Mouse (Mus musculus) layer of hippocampus, adult 8-10 months (tissue): ENCODE measurements around the gene Tax1bp1. TPM values are rescaled to one million over a fixed set of nuclear protein-coding genes. Genes with fewer than 3 reads are reported as not detected.

ENCODE experiments used
- DNase-seq, 2 experiments: peaks; one replicate each; pipeline ENCODE4 v3.0.0; 2022; ENCODE audit warnings: low spot score in 2 of 2
- total RNA-seq, 4 experiments: library from RNA; stranded (reverse); gene quantifications; 2 replicates each; pipeline ENCODE4 v1.2.4; 2022

Tax1bp1 gene
- total RNA-seq, 4 experiments from 2014 or later = 122 to 161 (median 139) TPM

DNA sequence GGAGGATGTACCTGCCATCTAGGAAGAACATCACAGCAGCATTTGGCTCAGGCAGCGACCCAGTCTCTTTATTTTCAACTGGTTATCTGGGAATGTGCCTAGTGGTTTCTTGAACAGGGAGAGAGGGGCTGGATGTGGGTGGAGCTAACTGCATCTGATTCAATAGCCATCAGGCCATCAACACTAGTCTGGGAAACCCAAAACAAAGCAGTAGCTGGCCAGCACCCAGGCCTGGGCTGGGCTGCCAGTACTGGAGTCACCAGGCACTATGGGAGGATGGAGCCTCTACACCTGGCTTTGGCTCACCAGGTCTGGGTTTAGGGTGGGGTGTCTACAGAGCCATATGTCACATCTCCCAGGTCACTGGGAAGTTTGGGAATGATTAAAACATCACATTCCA lies 83.2 kb downstream of the Tax1bp1 start:
- no peak for DNase-seq

DNA sequence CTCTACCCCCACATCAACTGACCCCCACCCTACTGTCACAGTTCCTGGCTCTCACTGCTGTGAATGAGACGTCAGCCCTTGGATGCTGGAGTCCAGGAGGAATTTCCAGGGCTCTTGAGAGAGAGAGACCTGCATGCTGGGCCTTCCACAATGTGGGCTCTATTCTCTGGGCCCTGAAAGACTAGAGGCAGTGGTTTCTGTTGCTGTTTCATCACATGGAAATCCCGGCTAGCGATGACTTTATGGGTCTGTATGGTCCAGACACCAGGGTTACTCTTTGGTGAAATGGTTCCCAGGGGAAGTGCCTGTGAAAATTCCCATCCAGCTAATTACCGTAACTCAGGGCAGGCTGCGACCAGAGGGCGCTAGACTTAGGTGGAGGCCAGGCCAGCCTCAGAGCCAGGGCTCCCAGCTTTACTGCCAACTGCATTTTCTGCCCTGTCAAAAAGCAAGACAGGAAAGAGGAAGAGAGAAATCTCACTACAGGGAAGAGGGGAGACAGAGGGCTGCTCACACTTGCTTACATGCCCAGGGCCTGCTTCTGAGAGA lies 83.8 kb downstream of the Tax1bp1 start:
- no peak for DNase-seq

DNA sequence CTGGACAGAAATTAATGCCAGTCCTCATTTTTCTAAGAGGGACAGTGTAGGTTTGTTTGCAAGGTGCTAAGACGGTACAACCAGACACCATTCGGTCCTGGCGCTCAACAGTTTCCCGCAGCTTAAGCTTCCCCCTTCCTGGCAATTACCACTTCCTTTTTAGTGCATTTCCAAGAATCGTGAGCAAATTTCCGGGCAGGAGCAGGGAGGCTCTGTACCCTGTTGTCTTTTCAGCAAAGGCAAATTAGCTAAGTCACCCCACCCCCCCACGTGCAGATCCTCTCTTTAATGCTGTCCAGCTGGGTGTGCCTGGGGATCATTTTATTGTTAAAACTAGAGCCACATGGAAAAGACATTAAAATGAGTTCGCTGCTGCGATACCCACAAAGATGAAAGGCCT lies 88.7 kb downstream of the Tax1bp1 start:
- no peak for DNase-seq

DNA sequence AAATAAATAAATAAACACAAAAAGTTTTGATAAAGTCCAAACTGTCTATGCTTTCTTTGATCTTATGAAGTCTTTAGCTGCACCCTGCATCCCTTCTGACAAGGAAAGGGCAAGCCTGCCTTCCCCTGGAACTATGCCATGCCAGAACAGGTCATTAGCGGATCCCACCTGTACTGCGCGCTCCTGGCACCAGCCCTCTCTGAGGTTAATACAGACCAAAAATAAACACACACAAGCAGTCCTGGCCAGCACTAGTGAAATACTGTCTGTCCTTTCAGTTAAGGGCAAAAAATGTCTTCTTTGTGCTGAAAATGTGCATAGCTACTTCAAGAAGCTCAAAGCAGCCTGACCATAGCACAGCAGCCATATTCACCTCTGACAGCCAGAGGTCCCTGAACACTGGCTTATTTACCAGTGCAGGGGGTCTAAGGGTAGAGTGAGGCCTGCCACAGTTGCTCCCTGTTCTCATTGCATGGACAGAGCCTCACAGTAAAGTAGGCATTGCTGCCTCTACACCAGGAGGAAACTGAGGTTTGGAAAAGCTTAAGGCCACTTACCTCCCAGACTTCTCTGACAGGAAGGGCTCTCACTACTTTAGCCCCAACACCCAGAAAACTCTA lies 91.8 kb downstream of the Tax1bp1 start:
- no peak for DNase-seq

Other genes starting within 250 kb of the Tax1bp1 start
- 10 to 100 TPM; 45.1 to 54.3 (median 49.6) TPM for gene Hibadh, start 73.3 kb upstream of the Tax1bp1 start, total RNA-seq